Mouse (Mus musculus): Measurements from ENCODE around the gene Nav2. TPM values are rescaled to one million over a fixed set of nuclear protein-coding genes. Genes with fewer than 3 reads are reported as not detected.

Nav2 gene
- polyA plus RNA-seq, 1 experiment: 38.5 TPM

DNA sequence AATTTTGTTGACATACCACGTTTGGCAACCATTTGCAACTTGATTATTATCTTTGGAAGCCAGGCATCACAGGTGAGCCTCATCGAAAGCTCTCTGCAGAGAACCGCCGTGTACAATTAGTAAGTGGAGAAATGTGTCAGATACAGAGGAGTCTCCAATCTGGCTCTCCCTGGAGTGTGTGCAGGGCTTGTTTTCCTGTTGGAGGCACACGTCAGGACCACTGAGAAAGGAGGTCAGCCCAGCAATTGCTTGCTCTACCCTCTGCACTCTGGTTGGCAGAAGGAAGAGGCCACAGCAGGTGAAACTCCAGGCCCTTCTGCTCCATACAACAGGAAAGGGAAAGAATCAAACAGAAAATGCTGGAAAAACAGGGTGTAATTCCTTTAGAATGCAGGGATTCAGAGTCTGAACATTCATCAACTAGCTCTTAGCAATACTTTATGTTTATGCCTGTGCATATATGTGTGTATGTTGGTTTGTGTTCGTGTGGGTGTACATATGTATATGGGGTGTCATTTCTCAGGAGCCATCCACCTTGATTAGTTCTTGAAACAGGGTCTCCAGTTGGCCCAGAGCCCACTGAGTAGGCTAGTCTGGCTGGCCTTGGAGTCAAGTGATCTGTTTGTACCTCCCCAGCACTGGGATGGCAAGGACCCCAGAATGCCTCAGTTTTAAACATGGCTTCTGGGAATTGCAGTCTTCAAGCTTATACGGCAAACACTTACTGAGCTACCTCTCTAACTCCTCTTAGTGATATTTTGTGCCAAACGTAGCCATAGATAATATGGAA lies 116.7 kb downstream of the Nav2 start:
- TF ChIP-seq POLR2A (IDR thresholded peaks at IDR 0.05; ENCODE audit: extremely low read depth, insufficient read depth, low read length) (no peak), CTCF (IDR thresholded peaks at IDR 0.05; ENCODE audit: extremely low read depth, insufficient read depth, low read length) (no peak)
- 0 out of 2 replicates have a peak, but pooled peaks cover 1% of the 10 kb centered on the region for H3K4me1 ChIP-seq (ENCODE audit: control insufficient read depth, insufficient read depth, low read length)
- no peak overlapping the region for H3K4me3 ChIP-seq (ENCODE audit: insufficient read depth, low read length)
- H3K27ac ChIP-seq (ENCODE audit: insufficient read depth, low read length): no peak overlapping the region

DNA sequence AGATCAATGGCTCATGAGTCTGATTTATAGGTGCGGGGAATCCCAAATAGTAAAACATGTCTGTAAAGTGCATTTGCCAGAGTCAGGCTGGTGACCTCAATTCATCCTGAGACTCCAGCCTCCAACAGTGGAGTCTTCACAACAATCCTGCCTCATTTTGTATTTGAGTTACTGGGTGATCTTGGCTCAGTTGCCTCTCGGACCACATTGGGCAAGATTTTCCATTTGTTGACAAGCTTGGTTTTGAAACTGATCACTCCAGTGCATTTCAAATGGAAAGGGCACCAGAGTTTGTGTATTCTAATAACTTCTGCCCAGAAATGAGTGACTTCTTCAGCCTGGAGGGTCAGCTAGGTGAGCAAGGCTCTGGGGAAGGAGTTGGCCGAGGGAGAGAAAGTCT lies 117.5 kb downstream of the Nav2 start:
- Histone ChIP-seq H3K4me3 (ENCODE audit: insufficient read depth, low read length) (no peak overlapping the region), H3K27ac (ENCODE audit: insufficient read depth, low read length) (no peak overlapping the region), H3K4me1 (ENCODE audit: control insufficient read depth, insufficient read depth, low read length) (0 out of 2 replicates have a peak, but pooled peaks cover 1% of the 10 kb centered on the region)
- TF ChIP-seq CTCF (IDR thresholded peaks at IDR 0.05; ENCODE audit: extremely low read depth, insufficient read depth, low read length): no peak
- TF ChIP-seq POLR2A (IDR thresholded peaks at IDR 0.05; ENCODE audit: extremely low read depth, insufficient read depth, low read length): no peak

DNA sequence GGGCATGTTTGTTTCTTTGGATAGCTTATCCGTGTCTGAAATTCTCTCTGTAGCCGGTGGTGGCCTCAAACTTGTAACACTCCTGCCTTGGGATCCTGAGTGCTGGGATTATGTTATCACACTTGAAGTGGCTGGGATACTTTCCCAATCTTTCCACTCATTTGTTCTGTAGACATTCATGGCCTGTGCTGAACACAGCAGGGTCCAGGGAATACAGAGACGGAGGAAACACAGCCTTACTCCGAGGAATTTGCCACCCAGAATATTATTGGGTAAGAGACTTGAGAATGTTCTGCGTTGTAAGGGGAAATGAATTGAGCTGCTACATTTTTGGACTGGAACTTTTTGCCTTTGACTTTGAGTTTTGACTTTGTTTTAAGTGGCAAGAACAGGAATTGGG lies 118.0 kb downstream of the Nav2 start:
- no peak overlapping the region for H3K4me3 ChIP-seq (ENCODE audit: insufficient read depth, low read length)
- 0 out of 2 replicates have a peak, but pooled peaks cover 1% of the 10 kb centered on the region for H3K4me1 ChIP-seq (ENCODE audit: control insufficient read depth, insufficient read depth, low read length)
- TF ChIP-seq POLR2A (IDR thresholded peaks at IDR 0.05; ENCODE audit: extremely low read depth, insufficient read depth, low read length) (no peak), CTCF (IDR thresholded peaks at IDR 0.05; ENCODE audit: extremely low read depth, insufficient read depth, low read length) (no peak)
- no peak overlapping the region for H3K27ac ChIP-seq (ENCODE audit: insufficient read depth, low read length)

DNA sequence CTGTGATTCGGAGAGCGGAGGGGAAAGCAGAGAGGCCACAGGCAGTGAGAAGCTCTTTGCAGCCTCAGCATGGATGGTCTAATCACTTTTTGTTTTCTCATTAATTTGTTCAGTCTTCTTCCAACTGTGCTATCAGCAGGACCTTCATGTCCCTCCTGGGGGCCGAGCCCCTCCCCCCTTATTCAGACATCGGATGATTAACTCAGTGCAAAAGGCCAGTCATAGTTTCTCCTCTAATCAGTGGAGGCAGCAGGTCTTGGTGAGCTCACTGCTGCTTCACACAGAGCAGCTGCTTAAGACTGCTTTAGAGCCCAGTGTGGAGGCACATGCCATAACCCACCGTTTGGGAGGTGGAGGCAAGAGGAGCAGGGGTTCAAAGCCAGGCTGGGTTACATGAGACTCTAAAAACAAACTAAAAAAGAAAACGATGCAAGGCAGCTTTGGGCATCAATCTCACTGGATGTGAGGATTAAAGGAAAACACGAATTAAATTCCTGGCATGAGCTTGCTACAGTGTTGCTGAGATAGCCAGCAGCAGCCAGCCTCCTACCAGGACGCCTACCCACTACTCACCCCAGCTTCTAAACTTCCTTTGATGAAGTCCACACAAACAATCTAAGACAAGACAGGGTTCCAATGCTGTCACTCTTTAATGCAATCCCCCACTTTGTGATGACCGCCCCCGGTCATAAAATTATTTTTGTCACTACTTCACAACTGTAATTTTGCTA lies 120.9 kb downstream of the Nav2 start:
- Histone ChIP-seq H3K4me1 (ENCODE audit: control insufficient read depth, insufficient read depth, low read length) (0 out of 2 replicates have a peak, but pooled peaks cover 4% of the 10 kb centered on the region), H3K27ac (ENCODE audit: insufficient read depth, low read length) (no peak overlapping the region), H3K4me3 (ENCODE audit: insufficient read depth, low read length) (no peak overlapping the region)
- TF ChIP-seq CTCF (IDR thresholded peaks at IDR 0.05; ENCODE audit: extremely low read depth, insufficient read depth, low read length) (no peak), POLR2A (IDR thresholded peaks at IDR 0.05; ENCODE audit: extremely low read depth, insufficient read depth, low read length) (no peak)

DNA sequence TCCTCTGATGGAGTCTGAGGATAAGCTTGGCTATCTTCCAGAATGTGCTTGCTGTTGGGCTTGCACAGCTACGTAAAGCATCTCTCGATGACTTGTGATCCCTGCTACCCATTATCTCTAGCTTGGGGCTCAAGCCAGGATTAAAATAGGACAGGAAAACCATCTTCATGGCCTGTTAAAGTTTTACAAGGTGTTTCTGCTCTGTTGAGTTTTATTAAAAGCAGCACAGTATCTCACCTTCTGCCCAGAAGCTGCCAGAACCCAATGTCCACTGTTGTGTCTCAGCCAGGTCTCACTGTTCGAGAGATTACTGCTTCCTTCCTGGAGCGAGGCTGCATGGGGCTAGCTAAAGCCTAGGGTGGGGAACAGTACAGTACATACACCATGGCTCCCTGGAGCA lies 123.7 kb downstream of the Nav2 start:
- Histone ChIP-seq H3K4me1 (ENCODE audit: control insufficient read depth, insufficient read depth, low read length) (0 out of 2 replicates have a peak, but pooled peaks cover 4% of the 10 kb centered on the region), H3K27ac (ENCODE audit: insufficient read depth, low read length) (no peak overlapping the region), H3K4me3 (ENCODE audit: insufficient read depth, low read length) (no peak overlapping the region)
- TF ChIP-seq POLR2A (IDR thresholded peaks at IDR 0.05; ENCODE audit: extremely low read depth, insufficient read depth, low read length) (no peak), CTCF (IDR thresholded peaks at IDR 0.05; ENCODE audit: extremely low read depth, insufficient read depth, low read length) (no peak)

DNA sequence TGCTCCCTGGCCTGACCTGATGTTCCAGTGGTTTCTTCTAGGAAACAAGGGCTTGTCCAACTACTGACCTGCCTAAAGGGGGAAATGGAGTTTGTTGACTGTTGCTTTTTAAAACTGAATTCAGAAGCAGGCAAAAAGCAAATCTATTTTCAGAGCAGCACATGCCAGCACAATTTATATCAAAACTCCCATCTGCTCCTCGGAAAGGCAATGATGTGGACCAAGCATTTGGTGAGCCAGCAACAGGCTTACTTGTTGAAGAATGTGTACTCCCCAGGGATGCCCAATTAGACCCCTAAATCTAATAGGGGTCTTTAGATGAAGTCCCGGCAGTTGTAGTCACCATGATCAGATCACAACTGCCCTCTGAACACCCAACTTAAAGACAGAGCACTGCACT lies 125.7 kb downstream of the Nav2 start:
- Histone ChIP-seq H3K27ac (ENCODE audit: insufficient read depth, low read length) (no peak overlapping the region), H3K4me3 (ENCODE audit: insufficient read depth, low read length) (no peak overlapping the region), H3K4me1 (ENCODE audit: control insufficient read depth, insufficient read depth, low read length) (0 out of 2 replicates have a peak, but pooled peaks cover 4% of the 10 kb centered on the region)
- no peak for TF ChIP-seq POLR2A (IDR thresholded peaks at IDR 0.05; ENCODE audit: extremely low read depth, insufficient read depth, low read length)
- TF ChIP-seq CTCF (IDR thresholded peaks at IDR 0.05; ENCODE audit: extremely low read depth, insufficient read depth, low read length): no peak

DNA sequence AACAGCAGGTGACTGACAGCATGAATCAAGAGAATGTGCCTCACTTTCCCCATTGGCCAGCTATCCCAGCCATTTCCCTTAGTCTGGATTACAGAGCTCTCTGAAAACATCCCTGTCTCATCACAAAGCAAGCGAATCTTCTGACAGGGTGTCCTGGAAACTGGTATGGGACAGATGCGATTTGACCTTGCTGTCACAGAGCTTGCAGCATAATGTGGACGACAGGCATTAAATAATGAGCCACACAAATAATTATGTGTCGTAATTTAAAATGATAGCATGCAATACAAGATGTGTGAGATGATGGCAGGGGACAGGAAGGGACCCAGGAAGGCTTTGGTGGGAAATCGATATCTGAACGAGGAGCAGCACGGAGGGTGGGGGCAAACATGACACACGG lies 131.6 kb downstream of the Nav2 start:
- TF ChIP-seq CTCF (IDR thresholded peaks at IDR 0.05; ENCODE audit: extremely low read depth, insufficient read depth, low read length) (no peak), POLR2A (IDR thresholded peaks at IDR 0.05; ENCODE audit: extremely low read depth, insufficient read depth, low read length) (no peak)
- Histone ChIP-seq H3K4me1 (ENCODE audit: control insufficient read depth, insufficient read depth, low read length) (no peaks in the 10 kb centered on the region), H3K4me3 (ENCODE audit: insufficient read depth, low read length) (no peak overlapping the region), H3K27ac (ENCODE audit: insufficient read depth, low read length) (no peak overlapping the region)

DNA sequence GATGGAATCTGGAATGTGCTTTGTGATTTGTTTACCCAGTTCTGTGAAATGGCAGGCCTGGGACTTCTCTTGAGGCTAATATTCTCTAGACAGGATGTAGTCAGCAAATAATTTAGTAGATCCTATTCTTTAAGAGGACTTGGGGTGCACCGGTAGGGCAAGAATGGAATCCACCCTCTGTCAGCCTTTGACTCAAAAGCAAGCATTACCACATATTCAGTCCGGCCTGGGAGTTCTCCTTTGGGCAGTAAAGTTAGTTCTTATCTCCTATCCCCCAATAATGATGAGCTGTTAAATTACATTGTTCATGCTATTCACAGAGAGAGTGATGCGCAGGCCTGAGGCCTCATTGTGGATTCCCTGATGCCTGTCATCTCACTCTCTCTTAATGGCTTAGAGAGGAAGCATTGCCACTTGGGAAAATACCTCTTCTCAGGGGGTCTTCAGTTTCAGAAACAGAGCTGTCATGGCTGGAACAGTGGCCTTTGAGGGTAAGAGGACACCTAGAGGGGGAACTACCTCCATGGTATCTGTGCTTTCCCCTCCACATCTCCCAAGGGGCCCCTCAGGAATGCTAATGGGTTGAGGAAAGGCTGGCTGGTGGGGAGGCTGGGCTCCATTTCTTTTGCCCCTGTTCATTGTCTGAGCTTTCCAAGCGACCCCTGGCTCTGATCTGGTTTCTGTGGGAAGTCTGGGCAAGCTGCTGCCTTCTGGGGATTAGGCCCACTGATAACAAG lies 133.0 kb downstream of the Nav2 start:
- Histone ChIP-seq H3K4me3 (ENCODE audit: insufficient read depth, low read length) (no peak overlapping the region), H3K27ac (ENCODE audit: insufficient read depth, low read length) (no peak overlapping the region), H3K4me1 (ENCODE audit: control insufficient read depth, insufficient read depth, low read length) (no peaks in the 10 kb centered on the region)
- TF ChIP-seq POLR2A (IDR thresholded peaks at IDR 0.05; ENCODE audit: extremely low read depth, insufficient read depth, low read length) (no peak), CTCF (IDR thresholded peaks at IDR 0.05; ENCODE audit: extremely low read depth, insufficient read depth, low read length) (no peak)

All from cortical plate, adult 2 months (tissue).